Mouse (Mus musculus) forebrain, embryonic 16.5 days (tissue): ENCODE data around the gene Cyp27b1. TPM values are rescaled to one million over a fixed set of nuclear protein-coding genes. Genes with fewer than 3 reads are reported as not detected.
A peak's percentile ranks its signal among the peaks of the same experiment; 100 is the strongest.
"Not testable (repeated sequence)": the region's sequence is repeated elsewhere in the genome, so short reads cannot be mapped to it uniquely, and the experiment has no call there.

Experiments used
- ATAC-seq: fragments of 200-750 bp; cut with Nextera tagmentation; 2 replicates; pipeline ENCODE4 v1.8.0; 2017; ENCODE audit warnings: mild to moderate bottlenecking, moderate library complexity
- H3K27ac ChIP-seq: fragments of 300-500 bp; sonication (generic); 2 replicates; pipeline ENCODE4 v1.5.1; 2014; ENCODE audit warnings: low read length, control low read depth
- H3K27me3 ChIP-seq: fragments of 300-500 bp; sonication (generic); replicated peaks from 2 replicates; pipeline ENCODE4 v1.6.1; 2014; ENCODE audit warnings: low read length; ENCODE audit not compliant: control insufficient read depth, insufficient read depth
- H3K36me3 ChIP-seq: fragments of 300-500 bp; sonication (generic); 2 replicates; pipeline ENCODE4 v1.6.1; 2014; ENCODE audit not compliant: control insufficient read depth, insufficient read depth
- H3K4me1 ChIP-seq: fragments of 300-500 bp; sonication (generic); replicated peaks from 2 replicates; pipeline ENCODE4 v1.6.1; 2014; ENCODE audit warnings: low read length; ENCODE audit not compliant: control insufficient read depth, insufficient read depth
- H3K4me2 ChIP-seq: fragments of 300-500 bp; sonication (generic); 2 replicates; pipeline ENCODE4 v1.6.1; 2014; ENCODE audit warnings: mild to moderate bottlenecking, low read length, control low read depth
- H3K4me3 ChIP-seq: fragments of 300-500 bp; sonication (generic); replicated peaks from 2 replicates; pipeline ENCODE4 v1.5.1; 2014; ENCODE audit warnings: mild to moderate bottlenecking, low read length, control low read depth
- H3K9ac ChIP-seq: fragments of 300-500 bp; sonication (generic); replicated peaks from 2 replicates; pipeline ENCODE4 v1.6.1; 2014; ENCODE audit warnings: low read depth, low read length, control low read depth
- H3K9me3 ChIP-seq: fragments of 300-500 bp; sonication (generic); 2 replicates; pipeline ENCODE4 v1.6.1; 2016; ENCODE audit warnings: low read length; ENCODE audit not compliant: control insufficient read depth
- WGBS: fragments of 180-500 bp; shearing (Covaris S2); extraction: QIAGEN DNeasy Blood & Tissue Kit; methylation state at CpG from one replicate; pipeline ENCODE4 v1.1.7; 2014; 5-methylcytosine and 5-hydroxymethylcytosine counted together
- polyA plus RNA-seq: library from polyadenylated mRNA; unstranded; fragments of >200 nt; fragmentation: Nextera tagmentation; extraction: Ambion mirVana; gene quantifications from 2 replicates; pipeline ENCODE4 v1.2.1, GENCODE M21; 2015

Gene Cyp27b1
- polyA plus RNA-seq, 1 experiment from 2014 or later, result 0.20 TPM

- Histone ChIP-seq H3K36me3 (peaks cover 35% of the 10 kb centered on the region), H3K4me1 (peaks cover 41% of the 10 kb centered on the region), H3K4me2 (no peak overlapping the region), H3K4me3 (no peak overlapping the region), H3K27ac (no peak overlapping the region), H3K9me3 (no peaks in the 10 kb centered on the region), H3K27me3 (no peaks in the 10 kb centered on the region), H3K9ac (no peak overlapping the region)
- ATAC-seq, result no peak
- WGBS, result 90% methylated on average over 9 of the region's 9 CpGs
These were observed 17.9 kb downstream of the Cyp27b1 start for GRCm38 (mm10) chr10:127065981-127066380.

- Histone ChIP-seq H3K4me3 (no peak overlapping the region), H3K27ac (no peak overlapping the region)
- WGBS, result 88% methylated on average over 14 of the region's 14 CpGs
These were observed 18.5 kb downstream of the Cyp27b1 start for GRCm38 (mm10) chr10:127066519-127067018.

GRCm38 (mm10) chr10:127068360-127069038 is 20.4 kb downstream of the Cyp27b1 start:
- Histone ChIP-seq H3K4me3 (peak overlapping the region; percentile 82), H3K4me1 (peaks cover 35% of the 10 kb centered on the region), H3K9ac (no peak overlapping the region), H3K27ac (no peak overlapping the region), H3K9me3 (no peaks in the 10 kb centered on the region), H3K27me3 (no peaks in the 10 kb centered on the region), H3K36me3 (peaks cover 35% of the 10 kb centered on the region), H3K4me2 (peak overlapping the region; percentile 99)
- 77% methylated on average over 9 of the region's 9 CpGs for WGBS
- no peak for ATAC-seq

More at GRCm38 (mm10) chr10:127066519-127067018, 18.5 kb downstream of the Cyp27b1 start:
- ATAC-seq, result no peak
- Histone ChIP-seq H3K27me3 (no peaks in the 10 kb centered on the region), H3K4me1 (peaks cover 41% of the 10 kb centered on the region), H3K4me2 (no peak overlapping the region), H3K9me3 (no peaks in the 10 kb centered on the region), H3K36me3 (peaks cover 35% of the 10 kb centered on the region), H3K9ac (no peak overlapping the region)

- H3K4me1 ChIP-seq, result peaks cover 34% of the 10 kb centered on the region
- 8% methylated on average over 30 of the region's 30 CpGs for WGBS
These were observed 21.5 kb downstream of the Cyp27b1 start for GRCm38 (mm10) chr10:127069281-127070189.

GRCm38 (mm10) chr10:127070190-127071121 is 22.4 kb downstream of the Cyp27b1 start, which contains the start of gene Tspan31:
Tspan31 (minus strand) TSS chr10:127070264.
- peak within 1 kb of the TSS; percentile 99 for H3K4me2 ChIP-seq
- H3K36me3 ChIP-seq, result peaks cover 29% of the 10 kb centered on the region
- H3K27ac ChIP-seq, result peak within 1 kb of the TSS; percentile 93
- no peaks in the 10 kb centered on the region for H3K9me3 ChIP-seq
- H3K4me3 ChIP-seq, result peak within 1 kb of the TSS; percentile 82
- ATAC-seq, result peak; percentile 94
- 1% methylated on average over 36 of the region's 36 CpGs for WGBS
- no peaks in the 10 kb centered on the region for H3K27me3 ChIP-seq
- peak within 1 kb of the TSS; percentile 69 for H3K9ac ChIP-seq
- peaks cover 25% of the 10 kb centered on the region for H3K4me1 ChIP-seq

More at GRCm38 (mm10) chr10:127069281-127070189, 21.5 kb downstream of the Cyp27b1 start:
- Histone ChIP-seq H3K27me3 (no peaks in the 10 kb centered on the region), H3K27ac (peak overlapping the region; percentile 93), H3K4me2 (peak overlapping the region; percentile 99), H3K36me3 (peaks cover 35% of the 10 kb centered on the region), H3K9me3 (no peaks in the 10 kb centered on the region), H3K9ac (peak overlapping the region; percentile 69), H3K4me3 (peak overlapping the region; percentile 82)
- ATAC-seq, result peak; percentile 84

- Histone ChIP-seq H3K9me3 (no peaks in the 10 kb centered on the region), H3K9ac (peak overlapping the region; percentile 69), H3K4me3 (peak overlapping the region; percentile 82), H3K4me2 (peak overlapping the region; percentile 99), H3K27me3 (no peaks in the 10 kb centered on the region), H3K4me1 (peaks cover 25% of the 10 kb centered on the region), H3K36me3 (peaks cover 22% of the 10 kb centered on the region), H3K27ac (no peak overlapping the region; the same call in none of the 2 replicates)
- ATAC-seq, result no peak
- 74% methylated on average over 9 of the region's 9 CpGs for WGBS
These were observed 23.2 kb downstream of the Cyp27b1 start for GRCm38 (mm10) chr10:127071203-127071602.

- H3K27me3 ChIP-seq, ATAC-seq, H3K4me3 ChIP-seq, H3K27ac ChIP-seq, H3K9ac ChIP-seq, H3K9me3 ChIP-seq, H3K4me2 ChIP-seq: not testable (repeated sequence)
- Histone ChIP-seq H3K4me1 (peaks cover 25% of the 10 kb centered on the region), H3K36me3 (peaks cover 13% of the 10 kb centered on the region)
- WGBS, result 81% methylated on average over 4 of the region's 4 CpGs
These were observed 24.2 kb downstream of the Cyp27b1 start for GRCm38 (mm10) chr10:127072270-127072669.

- not testable (repeated sequence) for H3K4me2 ChIP-seq, H3K36me3 ChIP-seq, H3K27ac ChIP-seq, H3K9me3 ChIP-seq, H3K9ac ChIP-seq, ATAC-seq, H3K27me3 ChIP-seq, H3K4me3 ChIP-seq
- WGBS, result 75% methylated on average over 2 of the region's 2 CpGs
- peaks cover 30% of the 10 kb centered on the region for H3K4me1 ChIP-seq
These were observed 24.9 kb downstream of the Cyp27b1 start for GRCm38 (mm10) chr10:127072969-127073368.
